Mouse (Mus musculus) testis, adult 2 months (tissue): ENCODE measurements around the gene Il21r.

Experiments
- CTCF ChIP-seq: fragments of 200-500 bp; IDR thresholded peaks from 2 replicates; pipeline ENCODE4 v1.5.1; 2012; ENCODE audit warnings: low read depth, mild to moderate bottlenecking, inconsistent platforms, low read length, moderate library complexity; ENCODE audit not compliant: control insufficient read depth, insufficient read depth, insufficient replicate concordance
- POLR2A ChIP-seq: fragments of 200-500 bp; IDR thresholded peaks from 2 replicates; pipeline ENCODE4 v1.6.1; 2012; ENCODE audit warnings: low read depth, mild to moderate bottlenecking, inconsistent platforms, low read length, moderate library complexity; ENCODE audit not compliant: control insufficient read depth

- TF ChIP-seq POLR2A (no peak), CTCF (no peak)
These were observed 40.8 kb upstream of the Il21r start for GRCm38 (mm10) chr7:125562413-125562812.
